Mouse (Mus musculus) large intestine, adult 2 months (tissue): Measurements from ENCODE around the gene Gm8947. TPM values are rescaled to one million over a fixed set of nuclear protein-coding genes. Genes with fewer than 3 reads are reported as not detected.

Source experiments
- DNase-seq: peaks from one replicate; pipeline ENCODE4 v3.0.0-alpha.2; 2012; ENCODE audit warnings: low read depth, low spot score
- WGBS: fragments of 180-500 bp; shearing (Covaris S2); methylation state at CpG from one replicate; pipeline ENCODE4 v1.1.7; 2018; 5-methylcytosine and 5-hydroxymethylcytosine counted together
- polyA plus RNA-seq: library from polyadenylated mRNA; depleted of rRNA; stranded (reverse); fragments of >200 nt; gene quantifications from 2 replicates; pipeline ENCODE4 v1.2.3, GENCODE M21; 2012; rRNA removed

Gm8947 gene
- polyA plus RNA-seq, 1 experiment: 0.43 TPM

DNA sequence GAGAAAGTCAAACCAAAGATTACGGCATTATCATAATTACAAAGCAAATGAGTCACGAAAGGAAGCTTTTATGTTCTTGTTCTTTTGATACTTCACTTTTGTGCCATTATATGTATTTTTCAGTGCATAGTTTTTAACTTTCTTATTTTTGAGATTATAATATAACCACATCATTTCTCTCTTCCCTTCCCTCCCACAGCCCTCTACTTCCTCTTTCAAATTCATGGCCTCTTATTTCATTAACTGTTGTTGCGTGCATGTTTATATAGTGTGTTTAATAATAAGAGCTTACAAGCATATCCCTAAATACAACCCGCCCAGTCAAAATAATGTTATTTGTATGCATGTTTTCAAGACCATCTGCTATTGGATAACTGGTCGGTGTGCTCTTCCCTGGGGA, 26.9 kb downstream of the Gm8947 start:
- WGBS: 93% methylated on average over 5 of the region's 5 CpGs
- DNase-seq: no peak

DNA sequence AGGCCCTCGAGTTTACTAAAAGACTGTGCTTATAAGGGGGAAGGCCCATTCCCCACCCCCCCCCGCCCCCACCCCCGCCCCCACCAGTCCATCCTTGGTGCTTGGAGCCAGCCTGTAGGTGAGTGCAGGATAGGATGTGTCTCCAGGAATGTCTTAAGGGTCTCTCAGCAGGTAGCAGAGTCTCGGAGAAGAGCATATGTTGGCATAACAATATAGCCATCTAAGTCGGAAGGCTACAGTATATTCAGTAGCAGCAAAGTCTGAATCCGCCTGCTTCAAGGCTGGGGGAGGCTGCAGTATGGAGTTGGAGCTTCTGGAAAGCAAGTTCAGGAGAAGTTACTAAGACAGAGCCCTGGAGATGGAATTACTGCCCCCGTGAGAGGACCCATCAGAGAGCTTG, 27.9 kb downstream of the Gm8947 start:
- WGBS: 94% methylated on average over 7 of the region's 7 CpGs

DNA sequence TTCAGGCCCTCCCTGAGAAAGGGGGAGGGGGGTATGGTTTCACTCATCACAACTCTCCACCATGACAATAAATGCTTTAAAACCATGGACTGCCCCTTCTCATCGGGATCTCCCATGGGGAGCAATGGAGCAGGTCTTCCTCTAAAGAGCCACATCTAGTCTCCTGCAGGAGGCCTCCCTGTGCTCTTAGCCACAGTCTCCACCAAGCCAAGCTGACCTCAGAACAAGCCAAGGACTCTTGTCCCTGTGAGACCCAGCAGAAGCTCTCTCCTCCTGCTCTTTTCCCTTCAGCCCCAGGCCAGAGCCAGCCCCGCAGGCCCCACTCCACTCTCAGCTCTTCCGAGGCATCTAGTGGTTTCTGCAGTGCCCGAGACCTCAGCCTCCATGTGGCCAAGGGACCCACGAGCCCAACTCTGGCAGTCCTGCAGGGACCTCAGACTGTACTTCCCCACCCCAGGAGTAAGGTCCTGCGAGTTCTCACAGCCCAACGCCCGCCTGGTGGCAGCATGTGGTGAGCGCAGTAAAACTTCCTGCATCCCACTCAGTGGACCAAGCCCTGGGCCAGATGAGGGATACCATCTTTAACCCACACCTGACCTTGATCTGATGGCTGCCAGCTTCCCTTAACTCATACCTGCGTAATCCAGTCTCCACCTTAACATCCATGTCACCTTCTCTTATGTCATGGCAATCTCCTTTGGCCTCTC, 30.5 kb downstream of the Gm8947 start:
- no peak for DNase-seq
- 90% methylated on average over 10 of the region's 10 CpGs for WGBS

More for the DNA sequence above, 27.9 kb downstream of the Gm8947 start:
- no peak for DNase-seq

DNA sequence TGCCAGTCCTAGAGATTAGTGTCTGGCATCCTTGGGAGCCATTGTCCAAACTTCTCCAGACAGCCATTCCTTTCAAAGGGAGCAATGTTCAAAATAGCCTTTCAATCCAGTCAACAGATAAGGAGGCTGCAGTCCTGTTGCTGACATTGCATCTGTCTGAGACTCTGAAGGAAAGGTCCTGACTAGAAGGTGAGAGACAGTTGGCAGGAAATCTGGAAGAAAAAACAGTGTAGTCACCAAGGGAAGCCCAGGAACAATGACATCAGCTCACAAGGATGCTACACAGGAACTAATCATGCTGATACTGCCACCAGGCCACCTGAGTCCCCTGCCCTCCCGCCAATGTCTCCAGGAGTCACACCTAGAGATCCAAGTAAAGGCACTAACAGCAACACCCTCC, 31.2 kb downstream of the Gm8947 start:
- WGBS: 82% methylated on average over 1 of the region's 1 CpGs
- no peak for DNase-seq

DNA sequence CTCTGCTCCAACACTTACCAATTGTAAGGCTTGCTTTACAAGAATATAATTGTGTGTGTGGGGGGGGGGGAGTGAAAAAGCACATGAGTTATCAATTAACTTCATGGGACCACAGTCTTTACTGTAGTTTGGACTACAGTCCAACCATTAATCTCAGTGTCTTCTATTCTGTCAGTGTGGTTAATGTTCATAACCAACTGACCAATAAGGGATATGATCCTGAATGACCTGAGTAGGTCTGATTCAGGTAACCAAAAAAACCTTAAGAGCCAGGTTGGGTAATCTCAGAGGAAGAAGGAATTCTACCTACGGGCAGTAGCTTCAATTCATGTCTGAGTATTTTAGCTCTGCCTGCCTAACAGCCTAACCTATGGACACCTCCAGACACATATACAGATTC, 32.4 kb downstream of the Gm8947 start:
- 90% methylated on average over 1 of the region's 1 CpGs for WGBS
- DNase-seq: no peak

DNA sequence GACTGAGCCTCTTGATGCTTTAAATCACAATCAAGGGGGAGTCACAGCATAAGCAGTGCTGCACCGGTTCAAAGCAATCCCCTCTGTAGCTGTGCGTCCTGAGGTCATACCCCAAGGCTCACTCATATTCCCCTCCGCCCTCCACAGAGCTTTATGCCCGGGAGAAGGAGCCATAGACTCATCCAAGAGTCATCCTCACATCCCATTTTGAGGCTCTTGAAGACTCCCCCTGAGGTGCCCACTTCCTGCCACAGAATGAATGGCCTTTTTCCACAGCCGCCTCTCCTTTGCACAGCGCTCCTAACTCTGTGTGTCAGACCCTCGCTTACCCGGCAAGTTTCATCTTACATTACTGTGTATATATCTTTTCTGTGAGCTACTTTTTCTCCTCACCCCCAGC, 35.3 kb downstream of the Gm8947 start:
- WGBS: 85% methylated on average over 8 of the region's 8 CpGs

DNA sequence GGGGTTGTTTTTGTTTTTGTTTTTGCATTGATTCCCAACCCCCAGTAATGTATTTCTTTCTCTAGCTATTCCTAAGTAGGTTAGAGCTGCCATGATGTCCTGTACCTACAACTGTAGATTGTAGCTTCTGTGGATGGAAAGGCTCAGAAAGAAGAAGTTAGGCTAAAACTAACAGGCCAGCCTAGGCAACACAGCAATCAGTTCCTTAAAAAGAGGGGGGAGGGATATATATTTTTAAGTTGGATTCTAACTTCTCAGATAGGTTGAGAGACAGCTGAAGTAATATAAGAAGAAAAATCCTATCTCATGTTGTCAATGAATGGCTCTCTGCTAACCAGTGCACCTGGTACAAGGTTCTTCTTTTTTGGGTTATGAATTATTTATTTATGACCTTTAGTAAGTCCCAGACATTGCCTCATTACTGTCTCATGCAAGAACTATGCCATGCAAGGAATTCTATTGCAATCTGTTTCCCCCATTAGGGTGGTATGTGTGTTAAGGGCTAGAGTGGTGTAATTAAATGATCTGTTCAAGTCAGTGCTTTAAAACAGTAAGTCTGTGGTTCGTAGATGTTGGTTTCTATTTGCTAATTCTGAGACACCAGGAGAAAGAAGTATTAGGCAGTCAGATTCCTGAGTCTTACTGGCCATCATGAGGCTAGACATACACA, 36.3 kb downstream of the Gm8947 start:
- no peak for DNase-seq
- WGBS: 77% methylated on average over 1 of the region's 1 CpGs

More for the DNA sequence above, 35.3 kb downstream of the Gm8947 start:
- DNase-seq: no peak

DNA sequence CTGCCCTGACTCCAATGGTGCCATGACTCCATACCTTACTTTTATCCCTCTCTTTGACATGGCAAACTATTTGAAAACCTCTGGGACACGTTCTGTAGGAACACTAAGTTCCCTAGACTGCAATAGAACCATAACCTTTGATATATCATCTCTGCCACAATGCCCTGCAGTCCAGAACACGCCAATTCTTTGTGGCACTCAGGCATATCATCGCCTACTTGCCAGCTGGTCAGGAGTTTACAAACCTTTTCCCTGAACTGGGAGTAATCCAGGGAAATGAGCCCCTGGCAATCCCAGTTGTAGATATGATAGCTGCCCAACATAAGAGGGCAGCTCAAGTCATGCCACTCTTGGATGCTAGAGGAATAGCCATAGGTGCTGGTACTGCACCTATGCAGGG, 40.2 kb downstream of the Gm8947 start:
- 78% methylated on average over 3 of the region's 3 CpGs for WGBS
- DNase-seq: no peak

DNA sequence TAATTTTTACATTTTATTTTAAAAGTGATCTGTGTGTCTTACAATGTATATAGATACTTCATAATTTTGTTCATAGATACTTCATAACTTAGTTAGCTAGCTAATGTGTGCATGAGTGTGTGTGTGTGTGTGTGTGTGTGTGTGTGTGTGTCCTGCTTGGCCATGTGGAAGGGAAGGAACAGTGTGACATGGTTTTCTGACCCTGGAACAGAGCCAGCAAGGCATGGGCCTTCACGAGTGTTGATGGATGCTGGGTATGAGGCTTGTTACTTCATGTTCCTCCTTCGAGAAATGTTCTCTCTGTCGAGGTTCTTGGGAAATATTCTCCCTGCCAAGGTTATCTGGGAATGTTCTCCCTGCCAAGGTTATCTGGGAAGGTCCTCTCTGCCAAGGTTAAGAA, 41.6 kb downstream of the Gm8947 start:
- 75% methylated on average over 3 of the region's 3 CpGs for WGBS
- DNase-seq: no peak

DNA sequence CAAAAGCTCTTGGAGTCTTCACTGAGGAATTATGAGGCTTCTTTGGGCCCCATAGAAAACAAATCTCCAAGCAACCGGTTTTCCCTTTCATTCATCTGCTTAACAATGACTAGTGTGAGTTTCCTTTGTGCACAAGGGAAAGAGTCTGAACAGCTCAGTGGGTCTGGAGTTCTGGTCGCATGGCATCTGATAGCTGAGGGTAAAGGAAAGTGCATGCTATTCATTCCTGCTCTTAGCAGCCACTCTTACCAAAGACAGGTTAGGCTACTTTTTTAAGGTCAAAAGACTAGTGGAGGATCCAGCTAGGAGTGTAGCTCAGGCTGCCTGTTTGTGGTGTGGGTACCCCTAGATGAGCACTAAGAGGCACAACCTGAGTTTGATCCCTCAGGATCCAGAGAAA, 43.4 kb downstream of the Gm8947 start:
- DNase-seq: no peak
- 82% methylated on average over 2 of the region's 2 CpGs for WGBS

DNA sequence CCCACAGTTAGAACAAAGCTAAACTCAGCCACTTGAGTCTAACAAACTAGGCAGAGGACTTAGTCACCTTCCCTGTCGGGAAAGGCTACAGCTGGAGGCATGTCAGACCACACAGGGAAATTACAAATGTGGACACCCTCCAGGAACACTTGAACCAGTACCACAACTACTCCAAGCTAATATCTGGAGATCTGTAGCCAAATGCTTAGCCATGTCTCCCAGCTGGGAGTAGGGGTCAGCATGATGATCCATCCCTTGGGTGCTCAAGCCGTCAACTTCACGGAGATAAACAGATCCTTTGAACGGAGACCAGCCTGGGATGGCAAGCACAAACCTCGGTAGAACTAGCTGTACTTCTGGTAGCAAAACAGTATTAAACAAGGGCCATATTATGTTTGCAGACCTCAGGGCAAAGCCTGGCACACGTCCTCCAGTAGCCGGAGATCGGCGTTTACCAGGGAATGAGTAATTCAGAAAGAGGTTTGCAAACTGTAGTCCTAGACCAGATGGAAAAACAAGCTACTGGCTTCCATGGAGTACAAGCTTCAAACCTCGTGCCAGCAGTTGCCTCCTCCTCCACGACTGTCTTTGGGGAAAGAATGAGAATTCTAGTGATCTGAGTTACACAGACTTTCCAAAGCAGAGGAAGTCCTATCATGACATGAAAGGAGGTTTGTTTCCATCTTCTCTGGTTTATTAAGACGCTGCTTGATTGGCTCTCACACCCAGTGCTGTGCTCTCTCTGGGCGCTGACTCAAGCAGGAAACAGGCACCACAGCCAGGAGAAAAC, 44.2 kb downstream of the Gm8947 start:
- WGBS: 35% methylated on average over 13 of the region's 13 CpGs
- no peak for DNase-seq

DNA sequence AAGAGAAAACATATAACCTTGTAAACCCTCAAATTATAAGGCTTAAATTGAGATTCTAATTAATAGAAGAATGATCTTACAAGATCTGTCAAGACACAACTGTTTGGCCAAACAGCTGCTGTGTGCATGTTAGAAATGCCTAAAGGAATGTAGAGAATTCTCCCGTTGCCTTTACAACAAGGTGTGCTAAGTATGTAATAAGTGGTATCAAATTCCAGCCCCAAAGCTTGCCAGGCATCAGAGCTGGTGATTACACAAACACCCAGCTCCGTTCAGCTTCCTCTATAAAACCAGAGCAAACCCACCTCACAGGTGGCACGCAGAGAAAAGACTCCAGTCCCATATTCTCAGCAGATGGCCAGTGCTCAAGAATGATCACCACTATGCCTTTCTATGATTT, 45.6 kb downstream of the Gm8947 start:
- WGBS: 29% methylated on average over 3 of the region's 3 CpGs
- DNase-seq: no peak

DNA sequence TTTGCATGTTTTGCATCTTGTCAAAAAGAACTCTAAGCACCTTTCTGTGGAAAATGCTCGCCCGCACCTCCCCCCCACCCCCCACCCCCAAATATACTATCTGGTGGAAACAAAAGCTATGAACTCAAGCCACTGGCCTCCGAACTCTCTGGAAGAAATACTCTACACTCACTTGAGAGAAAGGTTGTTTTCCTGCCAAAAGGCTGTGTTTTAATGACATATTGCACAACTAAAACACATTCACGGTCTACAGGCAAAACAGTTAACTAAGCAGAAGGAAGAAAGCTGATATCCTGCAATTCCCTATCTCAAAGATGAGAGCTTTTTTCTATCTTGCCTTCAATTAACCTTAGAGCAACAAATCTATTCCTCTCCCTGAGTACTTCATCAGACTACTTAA, 51.2 kb downstream of the Gm8947 start:
- 74% methylated on average over 4 of the region's 4 CpGs for WGBS
- no peak for DNase-seq

Other genes starting within 250 kb of the Gm8947 start
- 2.5 and 6.8 TPM in 2 replicates for gene Hmcn1, start 198.9 kb upstream of the Gm8947 start, polyA plus RNA-seq
- 0.08 and 0.19 TPM in 2 replicates for gene Gm47985, start 9.8 kb upstream of the Gm8947 start, polyA plus RNA-seq
- gene Gm47995, start 6.1 kb downstream of the Gm8947 start, polyA plus RNA-seq: 0.41 and 0.82 TPM in 2 replicates
- gene 3110040M04Rik, start 11.7 kb downstream of the Gm8947 start, polyA plus RNA-seq: 0.15 and 0.84 TPM in 2 replicates
- 0.30 TPM in 1 of 2 replicates, not detected in the other for gene Gm47996, start 17.8 kb downstream of the Gm8947 start, polyA plus RNA-seq
- gene Ivns1abp, start 152.1 kb downstream of the Gm8947 start, polyA plus RNA-seq: 66.2 and 106 TPM in 2 replicates
- gene Swt1, start 236.1 kb downstream of the Gm8947 start, polyA plus RNA-seq: 7.4 and 14.0 TPM in 2 replicates
- gene Trmt1l, start 236.2 kb downstream of the Gm8947 start, polyA plus RNA-seq: 12.2 and 18.9 TPM in 2 replicates